Mouse (Mus musculus): ENCODE results near the gene Bad. TPM values are rescaled to one million over a fixed set of nuclear protein-coding genes. Genes with fewer than 3 reads are reported as not detected.

Bad gene
- polyA plus RNA-seq, 1 experiment = 59.1 TPM

DNA sequence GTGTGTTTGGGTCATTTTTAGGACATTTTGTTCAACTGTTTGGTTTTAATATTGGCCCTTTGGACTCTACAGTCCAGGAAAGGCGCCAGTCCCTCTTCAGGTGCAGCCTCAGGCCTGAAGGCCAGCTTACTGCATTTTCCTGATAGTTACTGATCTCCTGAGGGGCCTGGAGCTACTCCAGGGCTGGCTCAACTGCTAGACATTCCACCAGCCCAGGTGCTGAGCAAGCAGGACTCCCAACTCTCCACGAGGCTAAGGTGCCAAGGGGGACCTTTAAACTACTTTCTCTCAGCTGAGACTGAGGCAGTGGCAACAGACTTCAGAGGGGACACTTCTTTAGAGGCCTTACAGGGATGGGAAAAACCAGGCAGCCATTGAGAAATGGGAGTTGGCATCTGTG is 36.8 kb upstream of the Bad start:
- Histone ChIP-seq H3K36me3 (ENCODE audit: control insufficient read depth, insufficient read depth, low read length) (no peaks in the 10 kb centered on the region), H3K27me3 (ENCODE audit: control insufficient read depth, insufficient read depth, low read length) (no peaks in the 10 kb centered on the region), H3K27ac (ENCODE audit: control insufficient read depth, insufficient read depth, low read length) (no peak overlapping the region), H3K4me1 (replicated peaks; ENCODE audit: control insufficient read depth, insufficient read depth, low read length) (peaks cover 9% of the 10 kb centered on the region), H3K4me3 (ENCODE audit: control insufficient read depth, insufficient read depth, low read length) (no peak overlapping the region)
- TF ChIP-seq POLR2A (IDR thresholded peaks at IDR 0.05; ENCODE audit: control insufficient read depth, extremely low read depth, insufficient read depth, low read length, poor library complexity) (no peak), CTCF (IDR thresholded peaks at IDR 0.05; ENCODE audit: borderline replicate concordance, control insufficient read depth, extremely low read depth, insufficient read depth, low read length, poor library complexity) (no peak)
- DNase-seq = no peak
- WGBS = 92% methylated on average over 2 of the region's 2 CpGs

DNA sequence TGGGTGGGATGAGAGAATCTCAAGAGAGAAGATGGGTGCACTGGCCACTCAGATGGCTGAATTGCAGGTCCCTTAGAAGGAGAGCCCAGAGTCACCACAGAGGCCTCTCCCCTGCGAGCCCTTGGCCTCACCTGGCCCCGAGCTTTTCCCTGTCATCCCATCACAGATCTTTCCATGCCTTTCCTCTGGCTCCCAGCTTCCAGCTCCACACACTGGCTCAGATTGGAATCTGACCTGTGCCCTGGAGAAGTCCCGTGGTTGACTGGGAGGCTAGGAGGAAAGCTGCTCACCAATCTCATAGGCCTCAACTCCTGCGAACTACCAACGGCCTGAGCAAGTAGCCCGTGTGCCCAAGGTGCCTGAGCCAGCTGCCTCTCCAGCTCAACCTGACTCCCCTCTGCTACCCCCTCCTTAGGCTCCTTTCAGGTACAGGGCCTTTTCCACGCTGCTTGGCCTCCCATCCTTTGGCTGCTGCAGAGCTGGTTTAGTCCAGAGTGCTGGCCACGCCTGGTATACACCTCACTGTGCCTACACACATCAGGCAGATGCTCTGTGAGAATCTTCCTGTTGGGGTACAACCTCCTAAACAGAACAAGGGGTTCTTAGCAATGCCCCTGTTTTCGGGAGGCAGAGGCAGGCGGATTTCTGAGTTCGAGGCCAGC is 36.0 kb upstream of the Bad start:
- no peak for DNase-seq
- peaks cover 11% of the 10 kb centered on the region for H3K4me1 ChIP-seq (replicated peaks; ENCODE audit: control insufficient read depth, insufficient read depth, low read length)
- 95% methylated on average over 11 of the region's 11 CpGs for WGBS

DNA sequence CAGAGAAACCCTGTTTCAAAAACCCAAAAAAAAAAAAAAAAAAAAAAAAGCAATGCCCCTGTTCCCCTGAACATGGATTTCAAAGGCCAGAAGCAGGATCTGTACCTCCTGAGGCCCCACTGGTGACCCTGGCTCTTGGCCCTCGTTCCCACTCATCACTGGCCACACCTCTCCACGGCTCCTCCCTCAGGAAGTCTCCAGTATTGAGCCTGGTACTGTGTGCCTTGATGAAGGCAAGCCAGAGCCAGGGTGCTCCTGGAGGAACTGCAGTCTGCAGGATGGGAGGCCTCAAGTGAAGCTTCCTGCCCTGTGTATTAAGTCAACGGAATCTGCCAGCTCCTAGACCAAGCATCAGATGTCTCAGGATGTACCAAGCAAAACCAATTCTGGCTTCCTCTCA is 35.5 kb upstream of the Bad start:
- DNase-seq = no peak
- Histone ChIP-seq H3K27ac (ENCODE audit: control insufficient read depth, insufficient read depth, low read length) (no peak overlapping the region), H3K36me3 (ENCODE audit: control insufficient read depth, insufficient read depth, low read length) (no peaks in the 10 kb centered on the region), H3K27me3 (ENCODE audit: control insufficient read depth, insufficient read depth, low read length) (no peaks in the 10 kb centered on the region), H3K4me3 (ENCODE audit: control insufficient read depth, insufficient read depth, low read length) (no peak overlapping the region), H3K4me1 (replicated peaks; ENCODE audit: control insufficient read depth, insufficient read depth, low read length) (peaks cover 14% of the 10 kb centered on the region)
- TF ChIP-seq POLR2A (IDR thresholded peaks at IDR 0.05; ENCODE audit: control insufficient read depth, extremely low read depth, insufficient read depth, low read length, poor library complexity) (no peak), CTCF (IDR thresholded peaks at IDR 0.05; ENCODE audit: borderline replicate concordance, control insufficient read depth, extremely low read depth, insufficient read depth, low read length, poor library complexity) (no peak)
- WGBS = 87% methylated on average over 3 of the region's 3 CpGs

More for the DNA sequence above, 36.0 kb upstream of the Bad start:
- Histone ChIP-seq H3K4me3 (ENCODE audit: control insufficient read depth, insufficient read depth, low read length) (no peak overlapping the region), H3K27ac (ENCODE audit: control insufficient read depth, insufficient read depth, low read length) (no peak overlapping the region), H3K27me3 (ENCODE audit: control insufficient read depth, insufficient read depth, low read length) (no peaks in the 10 kb centered on the region), H3K36me3 (ENCODE audit: control insufficient read depth, insufficient read depth, low read length) (no peaks in the 10 kb centered on the region)
- TF ChIP-seq CTCF (IDR thresholded peaks at IDR 0.05; ENCODE audit: borderline replicate concordance, control insufficient read depth, extremely low read depth, insufficient read depth, low read length, poor library complexity) (no peak), POLR2A (IDR thresholded peaks at IDR 0.05; ENCODE audit: control insufficient read depth, extremely low read depth, insufficient read depth, low read length, poor library complexity) (no peak)

- no peak overlapping the region for H3K27ac ChIP-seq (ENCODE audit: control insufficient read depth, insufficient read depth, low read length)
- TF ChIP-seq POLR2A (IDR thresholded peaks at IDR 0.05; ENCODE audit: control insufficient read depth, extremely low read depth, insufficient read depth, low read length, poor library complexity) = no peak
- no peak for TF ChIP-seq CTCF (IDR thresholded peaks at IDR 0.05; ENCODE audit: borderline replicate concordance, control insufficient read depth, extremely low read depth, insufficient read depth, low read length, poor library complexity)
- WGBS = 92% methylated on average over 8 of the region's 8 CpGs
- no peak overlapping the region for H3K4me3 ChIP-seq (ENCODE audit: control insufficient read depth, insufficient read depth, low read length)
- no peak for DNase-seq
- no peaks in the 10 kb centered on the region for H3K36me3 ChIP-seq (ENCODE audit: control insufficient read depth, insufficient read depth, low read length)
- H3K4me1 ChIP-seq (replicated peaks; ENCODE audit: control insufficient read depth, insufficient read depth, low read length) = peaks cover 14% of the 10 kb centered on the region
- H3K27me3 ChIP-seq (ENCODE audit: control insufficient read depth, insufficient read depth, low read length) = no peaks in the 10 kb centered on the region
Measured at GRCm38 (mm10) chr19:6907094-6907493, 34.6 kb upstream of the Bad start.

DNA sequence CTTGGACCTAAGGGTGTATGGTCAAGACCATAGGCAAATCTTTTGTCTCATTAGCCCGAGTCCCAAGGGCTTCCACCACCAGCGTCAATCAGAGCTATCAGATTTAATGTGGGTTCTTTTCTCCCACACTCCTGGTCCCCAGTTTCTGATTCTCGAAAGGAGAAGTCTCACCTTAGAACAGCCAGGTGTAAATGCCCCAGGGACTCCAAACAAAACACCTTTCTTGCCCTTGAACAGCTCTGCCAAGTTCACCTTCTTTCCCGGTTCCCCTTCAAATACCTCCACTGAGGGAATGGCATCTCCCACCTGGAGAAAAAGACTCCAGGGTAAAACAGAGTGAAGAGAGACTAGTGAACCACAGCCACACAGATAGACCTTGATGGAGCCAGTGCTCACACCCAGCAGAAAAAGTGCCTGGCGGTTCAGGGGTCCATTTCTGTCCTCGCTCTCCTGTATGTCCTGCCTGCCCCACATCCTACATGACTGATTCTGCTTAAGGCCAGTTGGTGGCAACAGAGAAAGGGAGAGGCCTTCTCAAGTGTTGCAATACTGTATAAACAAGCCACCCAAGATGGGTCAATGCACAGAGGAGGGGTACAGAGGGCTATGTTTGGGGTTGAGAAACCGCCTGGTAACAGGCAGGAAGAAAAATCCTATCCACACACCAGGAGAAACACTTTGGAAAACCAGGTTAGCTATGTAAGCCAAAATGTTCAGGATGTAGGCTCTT is 33.7 kb upstream of the Bad start:
- TF ChIP-seq CTCF (IDR thresholded peaks at IDR 0.05; ENCODE audit: borderline replicate concordance, control insufficient read depth, extremely low read depth, insufficient read depth, low read length, poor library complexity) (no peak), POLR2A (IDR thresholded peaks at IDR 0.05; ENCODE audit: control insufficient read depth, extremely low read depth, insufficient read depth, low read length, poor library complexity) (no peak)
- Histone ChIP-seq H3K4me1 (replicated peaks; ENCODE audit: control insufficient read depth, insufficient read depth, low read length) (peaks cover 22% of the 10 kb centered on the region), H3K36me3 (ENCODE audit: control insufficient read depth, insufficient read depth, low read length) (peaks cover 4% of the 10 kb centered on the region; the same call in 1 of the 2 replicates), H3K27me3 (ENCODE audit: control insufficient read depth, insufficient read depth, low read length) (no peaks in the 10 kb centered on the region), H3K27ac (ENCODE audit: control insufficient read depth, insufficient read depth, low read length) (no peak overlapping the region), H3K4me3 (ENCODE audit: control insufficient read depth, insufficient read depth, low read length) (no peak overlapping the region)
- no peak for DNase-seq
- 93% methylated on average over 7 of the region's 7 CpGs for WGBS

- H3K36me3 ChIP-seq (ENCODE audit: control insufficient read depth, insufficient read depth, low read length) = peaks cover 4% of the 10 kb centered on the region; the same call in 1 of the 2 replicates
Measured at GRCm38 (mm10) chr19:6909021-6909420, 32.6 kb upstream of the Bad start.

More at GRCm38 (mm10) chr19:6909021-6909420, 32.6 kb upstream of the Bad start:
- H3K27ac ChIP-seq (ENCODE audit: control insufficient read depth, insufficient read depth, low read length) = peak overlapping the region; percentile 94
- no peak for DNase-seq
- H3K4me1 ChIP-seq (replicated peaks; ENCODE audit: control insufficient read depth, insufficient read depth, low read length) = peaks cover 25% of the 10 kb centered on the region
- H3K4me3 ChIP-seq (ENCODE audit: control insufficient read depth, insufficient read depth, low read length) = peak overlapping the region; percentile 68
- no peak for TF ChIP-seq POLR2A (IDR thresholded peaks at IDR 0.05; ENCODE audit: control insufficient read depth, extremely low read depth, insufficient read depth, low read length, poor library complexity)
- TF ChIP-seq CTCF (IDR thresholded peaks at IDR 0.05; ENCODE audit: borderline replicate concordance, control insufficient read depth, extremely low read depth, insufficient read depth, low read length, poor library complexity) = no peak
- no peaks in the 10 kb centered on the region for H3K27me3 ChIP-seq (ENCODE audit: control insufficient read depth, insufficient read depth, low read length)
- 7% methylated on average over 11 of the region's 11 CpGs for WGBS

All from thymus, adult 2 months (tissue).